In the genomic region with DNA sequence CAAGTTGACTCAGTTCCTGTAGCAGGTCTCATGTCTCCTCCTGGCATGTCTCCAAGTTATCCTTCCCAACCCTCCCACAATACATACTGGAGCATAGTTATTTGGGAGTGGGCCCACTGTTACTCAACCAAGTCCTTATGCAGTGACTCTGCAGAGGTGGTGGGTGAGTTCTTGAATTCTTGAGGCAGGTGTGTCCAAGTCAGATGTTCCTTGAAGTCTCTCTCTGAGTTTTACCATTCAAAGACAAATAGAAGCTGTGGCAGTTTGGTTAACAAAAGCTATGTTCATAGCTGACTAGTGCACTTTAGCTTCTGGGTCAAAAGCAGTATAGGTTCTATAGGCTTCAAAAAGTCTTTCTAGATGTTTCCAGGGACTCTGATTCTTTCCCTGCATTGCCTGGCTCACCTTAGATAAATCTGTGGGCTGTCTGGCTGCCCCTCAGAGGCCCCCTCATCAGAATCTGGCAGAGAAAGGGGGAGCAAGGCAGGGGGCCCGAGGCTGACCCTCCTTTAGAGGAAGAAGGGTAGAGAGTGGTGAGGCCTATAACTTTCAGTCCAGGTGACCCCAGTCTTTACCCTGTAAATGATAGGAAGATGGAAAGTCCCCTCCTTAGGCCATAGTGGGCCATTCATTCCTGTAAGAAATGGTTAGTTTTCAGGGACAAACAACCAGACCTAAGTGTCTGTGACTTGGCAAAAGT, we compare ENCODE assay signal across 13 mouse cellular contexts.
"Had no signal": no experiment of that assay in that cellular context is flagged by ENCODE, and none has a peak within 500 bp of the region (broad histone marks: within the 10 kb centered on the region; RNA-seq: fewer than 3 reads in every experiment).

No protein-coding gene starts in this region.

- H3K9me3 ChIP-seq: midbrain, embryonic 15.5 days had no signal

- H3K27ac ChIP-seq: midbrain, embryonic 13.5 days; midbrain, embryonic 15.5 days; neural tube, embryonic 12.5 days had no signal

- H3K4me3 ChIP-seq: megakaryocyte, embryonic 14.5 days; midbrain, embryonic 13.5 days; midbrain, embryonic 15.5 days; neural tube, embryonic 12.5 days had no signal

- DNase-seq: lung, adult 18-20 months; lung, embryonic 14.5 days; lung, postnatal 10 days; lung, postnatal 4 days; right cerebral cortex, postnatal 14 days; spleen, adult 18-20 months; thymus, adult 2 months; thymus, postnatal 25 days; thymus, postnatal 4 days had no signal

- H3K27me3 ChIP-seq: midbrain, embryonic 13.5 days; midbrain, embryonic 15.5 days; neural tube, embryonic 12.5 days had no signal

- H3K36me3 ChIP-seq: midbrain, embryonic 13.5 days; midbrain, embryonic 15.5 days; neural tube, embryonic 12.5 days had no signal

- ATAC-seq: midbrain, embryonic 13.5 days; midbrain, embryonic 15.5 days had no signal
